Mouse (Mus musculus) embryonic fibroblast, embryonic 13.5 days (primary cell): Measurements from ENCODE around the gene Zfp784.
"Not testable (repeated sequence)": the region's sequence is repeated elsewhere in the genome, so short reads cannot be mapped to it uniquely, and the experiment has no call there.

ENCODE experiments used
- CTCF ChIP-seq: IDR thresholded peaks from 2 replicates; pipeline ENCODE4 v1.5.1; 2011; ENCODE audit warnings: mild to moderate bottlenecking, control low read depth, low read length, moderate library complexity, borderline replicate concordance; ENCODE audit not compliant: insufficient read depth
- POLR2A ChIP-seq: IDR thresholded peaks from 2 replicates; pipeline ENCODE4 v1.6.1; 2011; ENCODE audit warnings: low read depth, mild to moderate bottlenecking, control low read depth, low read length, moderate library complexity

GRCm38 (mm10) chr7:5079365-5080009 is 41.2 kb upstream of the Zfp784 start:
- not testable (repeated sequence) for TF ChIP-seq CTCF, POLR2A
